26 mouse cellular contexts compared by ENCODE assay signal in genomic region chrX:92340906-92341305, GRCm38 (mm10).
"Had no signal": no experiment of that assay in that cellular context is flagged by ENCODE, and none has a peak within 500 bp of the region (broad histone marks: within the 10 kb centered on the region; RNA-seq: fewer than 3 reads in every experiment).

No protein-coding gene starts in this region.

- H3K4me3 ChIP-seq: heart, adult 2 months; heart, embryonic 13.5 days; heart, embryonic 15.5 days; hindbrain, embryonic 13.5 days; hindbrain, embryonic 15.5 days; kidney, embryonic 15.5 days; limb, embryonic 13.5 days; limb, embryonic 15.5 days; liver, embryonic 12.5 days had no signal

- H3K4me1 ChIP-seq: heart, embryonic 13.5 days; heart, embryonic 15.5 days; hindbrain, embryonic 13.5 days; hindbrain, embryonic 15.5 days; kidney, embryonic 15.5 days; limb, embryonic 13.5 days; limb, embryonic 15.5 days; liver, embryonic 12.5 days had no signal

- H3K27ac ChIP-seq: heart, adult 2 months; heart, embryonic 13.5 days; heart, embryonic 15.5 days; hindbrain, embryonic 13.5 days; hindbrain, embryonic 15.5 days; hindbrain, postnatal 0 days; kidney, embryonic 15.5 days; kidney, postnatal 0 days; limb, embryonic 13.5 days; limb, embryonic 15.5 days; liver, embryonic 12.5 days; liver, embryonic 14.5 days had no signal

- ATAC-seq: hindbrain, postnatal 0 days; intestine, embryonic 16.5 days; liver, embryonic 12.5 days had no signal

- H3K27me3 ChIP-seq: heart, embryonic 13.5 days; heart, embryonic 15.5 days; hindbrain, embryonic 13.5 days; hindbrain, embryonic 15.5 days; kidney, embryonic 15.5 days; limb, embryonic 13.5 days; limb, embryonic 15.5 days; liver, embryonic 12.5 days had no signal

- DNase-seq: gastrocnemius, postnatal 14 days; gastrocnemius, postnatal 36 days; heart, adult 11 months; heart, adult 2 months; heart, postnatal 14 days; heart, postnatal 36 days; kidney, adult 11 months; kidney, adult 2 months; kidney, adult 9 months; kidney, postnatal 14 days; kidney, postnatal 36 days; layer of hippocampus, adult 9-11 months; layer of hippocampus, postnatal 36 days; lung, adult 18-20 months had no signal
